Mouse (Mus musculus): ENCODE results near the gene Tango6. TPM values are rescaled to one million over a fixed set of nuclear protein-coding genes. Genes with fewer than 3 reads are reported as not detected.

Tango6 gene
- polyA plus RNA-seq, 1 experiment: 6.9 TPM

GRCm38 (mm10) chr8:106893481-106894156 is 210.8 kb downstream of the Tango6 start, which contains the start of gene Utp4:
Gene Utp4, plus strand, starts transcription at chr8:106893636.
- H3ac ChIP-seq (ENCODE audit: control insufficient read depth, insufficient read length): peak within 1 kb of the TSS; percentile 81
- TF ChIP-seq TCF12 (IDR thresholded peaks at IDR 0.05; ENCODE audit: insufficient read depth, poor library complexity, severe bottlenecking): no peak
- TF ChIP-seq POLR2A (IDR thresholded peaks at IDR 0.05; ENCODE audit: insufficient read length, low read depth): peak; percentile 91
- peak in 1 of 3 experiments; percentile 4 for TF ChIP-seq MYOG (IDR thresholded peaks at IDR 0.05; ENCODE audit: control insufficient read depth in 1 of 3, insufficient read depth in 1 of 3, insufficient read length in 2 of 3, low read depth in 2 of 3)
- TF ChIP-seq SRF (IDR thresholded peaks at IDR 0.05; ENCODE audit: control insufficient read depth, insufficient read length, low read depth): no peak
- TF ChIP-seq TCF3 (IDR thresholded peaks at IDR 0.05; ENCODE audit: insufficient read length, low read depth): no peak
- peak; percentile 59 for TF ChIP-seq E2F4 (IDR thresholded peaks at IDR 0.05; ENCODE audit: insufficient read depth)
- TF ChIP-seq USF1 (IDR thresholded peaks at IDR 0.05; ENCODE audit: low read depth): peak; percentile 11
- TF ChIP-seq CEBPB (IDR thresholded peaks at IDR 0.05; ENCODE audit: insufficient read depth, poor library complexity, severe bottlenecking): no peak
- TF ChIP-seq MAX (IDR thresholded peaks at IDR 0.05; ENCODE audit: low read depth): no peak
- no peak for TF ChIP-seq MYOD1 (IDR thresholded peaks at IDR 0.05; ENCODE audit: control insufficient read depth in 1 of 3, insufficient read length in 2 of 3, low read depth in 2 of 3)
- TF ChIP-seq REST (IDR thresholded peaks at IDR 0.05; ENCODE audit: insufficient read depth, insufficient read length): no peak
- peak; percentile 67 for TF ChIP-seq POLR2AphosphoS2 (IDR thresholded peaks at IDR 0.05; ENCODE audit: insufficient read length, low read depth)
- peaks cover 22% of the 10 kb centered on the region for H3K36me3 ChIP-seq (ENCODE audit: control insufficient read depth, insufficient read depth)
- H3K79me2 ChIP-seq (ENCODE audit: control insufficient read depth, insufficient read depth): peaks cover 70% of the 10 kb centered on the region
- H3K27me3 ChIP-seq (ENCODE audit: control insufficient read depth, insufficient read depth, insufficient read length): no peaks in the 10 kb centered on the region
- peak within 1 kb of the TSS; percentile 68 for H3K4me3 ChIP-seq
- peak within 1 kb of the TSS; percentile 80 for H3K4me2 ChIP-seq (ENCODE audit: low read depth)

GRCm38 (mm10) chr8:106899473-106899872 is 216.6 kb downstream of the Tango6 start:
- Histone ChIP-seq H3K4me2 (ENCODE audit: low read depth) (no peak overlapping the region), H3K36me3 (ENCODE audit: control insufficient read depth, insufficient read depth) (peaks cover 49% of the 10 kb centered on the region), H3K27me3 (ENCODE audit: control insufficient read depth, insufficient read depth, insufficient read length) (no peaks in the 10 kb centered on the region), H3ac (ENCODE audit: control insufficient read depth, insufficient read length) (no peak overlapping the region), H3K79me2 (ENCODE audit: control insufficient read depth, insufficient read depth) (peaks cover 16% of the 10 kb centered on the region), H3K4me3 (no peak overlapping the region)
- TF ChIP-seq E2F4 (IDR thresholded peaks at IDR 0.05; ENCODE audit: insufficient read depth) (no peak), POLR2A (IDR thresholded peaks at IDR 0.05; ENCODE audit: insufficient read length, low read depth) (no peak), REST (IDR thresholded peaks at IDR 0.05; ENCODE audit: insufficient read depth, insufficient read length) (no peak), POLR2AphosphoS2 (IDR thresholded peaks at IDR 0.05; ENCODE audit: insufficient read length, low read depth) (no peak), CEBPB (IDR thresholded peaks at IDR 0.05; ENCODE audit: insufficient read depth, poor library complexity, severe bottlenecking) (no peak), USF1 (IDR thresholded peaks at IDR 0.05; ENCODE audit: low read depth) (no peak), MYOG (IDR thresholded peaks at IDR 0.05; ENCODE audit: control insufficient read depth in 1 of 3, insufficient read depth in 1 of 3, insufficient read length in 2 of 3, low read depth in 2 of 3) (no peak), TCF12 (IDR thresholded peaks at IDR 0.05; ENCODE audit: insufficient read depth, poor library complexity, severe bottlenecking) (no peak)

Other genes starting within 250 kb of the Tango6 start
- not detected for gene 6030452D12Rik, start 182.5 kb upstream of the Tango6 start, polyA plus RNA-seq (2012; fragmentation: generic; extraction: Trizol)
- 0.17 TPM for gene Cdh3, start 172.2 kb upstream of the Tango6 start, polyA plus RNA-seq (2012; fragmentation: generic; extraction: Trizol)
- gene Gm10073, start 109.6 kb upstream of the Tango6 start, polyA plus RNA-seq (2012; fragmentation: generic; extraction: Trizol): 99.0 TPM
- 0.11 TPM for gene Cdh1, start 79.7 kb upstream of the Tango6 start, polyA plus RNA-seq (2012; fragmentation: generic; extraction: Trizol)
- 0.12 TPM for gene Has3, start 187.2 kb downstream of the Tango6 start, polyA plus RNA-seq (2012; fragmentation: generic; extraction: Trizol)
- gene Utp4, start 210.6 kb downstream of the Tango6 start, polyA plus RNA-seq (2012; fragmentation: generic; extraction: Trizol): 45.8 TPM